Mouse (Mus musculus) brown adipose tissue, adult 24 weeks (tissue): Measurements from ENCODE around the gene Grap2. TPM values are rescaled to one million over a fixed set of nuclear protein-coding genes. Genes with fewer than 3 reads are reported as not detected.

Source experiments
- H3K27ac ChIP-seq: fragments of 200-500 bp; replicated peaks from 2 replicates; pipeline ENCODE4 v1.5.1; 2012; ENCODE audit warnings: low read depth, mild to moderate bottlenecking, low read length
- H3K4me1 ChIP-seq: fragments of 200-500 bp; 2 replicates; pipeline ENCODE4 v1.6.1; 2012; ENCODE audit warnings: low read length, mixed read lengths; ENCODE audit not compliant: control insufficient read depth, insufficient read depth, insufficient read length
- H3K4me3 ChIP-seq: fragments of 200-500 bp; 2 replicates; pipeline ENCODE4 v1.5.1; 2012; ENCODE audit warnings: low read depth, mild to moderate bottlenecking, low read length, moderate library complexity; ENCODE audit not compliant: insufficient read depth
- polyA plus RNA-seq: library from polyadenylated mRNA; stranded (reverse); fragments of >200 nt; gene quantifications from 2 replicates; pipeline ENCODE4 v1.2.4, GENCODE M21; 2012; ENCODE audit not compliant: missing spikeins, insufficient read depth, insufficient read length

The Grap2 gene
- polyA plus RNA-seq, 1 experiment: 0.71 TPM

DNA sequence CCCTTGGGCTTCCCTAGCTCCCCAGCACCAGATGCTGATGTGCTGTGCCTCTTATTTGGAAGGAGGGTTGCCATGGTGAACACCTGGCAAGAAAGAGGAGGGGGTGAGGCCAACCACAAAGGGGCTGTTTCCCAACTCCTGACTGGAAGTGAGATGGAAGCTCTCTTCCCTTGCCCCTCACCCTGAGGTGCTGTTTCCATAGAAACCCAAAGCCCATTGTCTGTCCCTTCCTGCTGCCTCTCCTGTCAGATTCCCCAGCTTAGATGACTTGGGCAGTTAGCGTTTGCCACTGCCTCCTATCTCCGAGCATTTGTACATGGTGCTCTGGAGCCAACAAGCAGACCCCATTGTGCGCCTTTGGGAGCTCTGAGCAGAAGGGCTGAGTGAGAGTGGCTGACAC, 121.1 kb downstream of the Grap2 start:
- Histone ChIP-seq H3K4me1 (no peaks in the 10 kb centered on the region; the same call in 1 of the 2 replicates), H3K4me3 (no peak overlapping the region), H3K27ac (no peak overlapping the region)

DNA sequence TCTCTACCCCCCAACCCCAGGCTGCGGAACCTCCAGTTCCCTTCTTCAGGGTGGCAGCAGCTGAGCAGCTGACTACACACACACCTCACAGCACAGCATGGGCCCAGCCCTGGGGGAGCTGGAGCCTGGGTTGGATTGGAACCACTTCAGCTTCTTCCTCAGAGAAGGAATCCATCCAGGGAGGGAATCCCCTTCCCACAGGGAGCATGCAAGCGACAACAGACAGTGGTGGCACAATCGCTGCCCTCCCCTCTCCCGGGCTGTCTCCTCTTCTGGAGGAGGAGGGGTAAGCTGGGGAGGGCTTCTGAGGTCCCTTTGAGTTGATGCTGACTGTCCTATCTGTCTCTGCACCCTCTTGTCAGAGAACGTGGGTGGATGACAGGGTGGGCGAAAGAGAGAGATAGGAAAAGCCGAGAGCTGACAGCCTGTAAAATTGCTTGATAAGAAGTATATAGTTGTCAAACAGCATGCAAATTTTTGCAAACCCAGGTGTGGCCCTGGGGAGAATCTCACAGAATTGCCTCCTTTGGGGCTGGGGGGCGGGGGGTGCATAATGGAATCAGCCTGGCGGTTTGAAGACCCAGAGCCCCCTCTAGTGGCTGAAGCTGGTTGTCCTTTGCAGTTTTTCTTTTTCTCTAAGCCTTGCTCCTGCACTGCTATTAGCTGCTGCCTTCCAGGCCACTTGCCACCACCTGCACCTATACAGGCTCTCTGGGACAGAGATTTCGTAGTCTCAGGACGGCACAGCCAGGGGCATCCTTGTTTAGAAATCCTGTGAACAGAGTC, 121.9 kb downstream of the Grap2 start:
- Histone ChIP-seq H3K4me3 (no peak overlapping the region), H3K27ac (no peak overlapping the region), H3K4me1 (no peaks in the 10 kb centered on the region; the same call in 1 of the 2 replicates)

DNA sequence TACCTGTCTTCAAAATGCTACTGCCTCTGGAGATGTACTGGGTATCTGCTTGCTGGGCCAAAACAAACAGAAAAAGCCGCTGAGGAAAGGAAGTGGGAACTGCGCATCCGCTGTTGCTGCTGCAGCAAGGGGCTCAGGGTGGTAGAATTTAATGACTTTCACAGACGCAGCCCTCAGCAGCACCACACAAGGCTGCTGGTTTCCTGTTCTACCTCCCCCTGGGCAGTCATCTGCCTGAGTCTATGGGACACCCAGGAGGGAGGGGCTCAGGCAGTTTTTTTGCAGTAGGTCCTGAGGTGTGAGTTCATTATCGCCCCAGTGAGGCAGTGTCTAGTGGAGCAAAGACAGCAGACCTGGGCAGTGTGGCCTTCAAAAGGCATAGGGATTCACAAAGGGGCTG, 125.2 kb downstream of the Grap2 start:
- Histone ChIP-seq H3K4me3 (no peak overlapping the region), H3K27ac (no peak overlapping the region), H3K4me1 (no peaks in the 10 kb centered on the region; the same call in 1 of the 2 replicates)

DNA sequence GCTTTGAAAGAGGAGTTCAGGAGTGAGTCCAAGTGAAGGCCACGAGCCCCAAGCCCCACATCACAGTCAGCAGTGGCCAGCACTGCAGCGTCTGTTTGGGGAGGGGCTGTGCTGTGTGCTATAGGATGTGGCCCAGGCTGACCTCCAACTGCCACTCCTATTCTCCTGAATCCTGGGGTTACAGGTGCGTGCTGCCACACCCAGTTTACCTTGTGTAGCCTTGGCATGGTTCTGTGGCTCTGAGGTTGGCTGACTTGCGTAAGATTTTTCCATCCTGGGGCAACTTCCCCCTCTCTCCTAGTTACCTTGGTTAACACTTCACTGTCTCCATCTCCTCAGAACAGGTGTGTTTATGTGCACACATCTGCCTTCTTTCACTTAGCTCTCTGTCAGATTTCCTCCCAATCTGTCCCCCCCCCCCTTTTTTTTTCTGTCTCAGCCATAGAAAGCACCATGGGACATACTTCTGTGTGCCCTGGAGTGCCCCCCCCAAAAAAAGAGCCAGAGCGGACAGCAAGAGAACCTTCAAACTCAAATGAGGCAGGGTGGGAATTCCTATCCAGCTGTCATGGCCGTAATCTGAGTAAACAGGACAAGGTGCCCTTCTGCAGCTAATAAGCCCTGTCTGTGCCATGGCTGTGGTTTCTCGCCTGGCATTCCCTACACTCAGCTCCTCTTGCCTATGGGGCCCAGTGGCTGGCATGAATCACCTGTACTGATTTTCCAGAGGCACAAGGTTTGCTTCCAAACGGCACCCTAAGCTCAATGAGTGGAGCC, 129.3 kb downstream of the Grap2 start:
- Histone ChIP-seq H3K4me3 (no peak overlapping the region), H3K27ac (no peak overlapping the region), H3K4me1 (no peaks in the 10 kb centered on the region; the same call in 1 of the 2 replicates)

Other genes starting within 250 kb of the Grap2 start
- gene Enthd1, start 7.4 kb upstream of the Grap2 start, polyA plus RNA-seq: not detected in 2 replicates
- gene Fam83f, start 99.3 kb downstream of the Grap2 start, polyA plus RNA-seq: not detected in 2 replicates
- gene Tnrc6b, start 138.7 kb downstream of the Grap2 start, polyA plus RNA-seq: 9.8 and 17.8 TPM in 2 replicates